Mouse (Mus musculus) liver, embryonic 14.5 days (tissue): ENCODE measurements at regions not wholly inside any gene's neighbourhood (a gene's known extent, or its start where the extent isn't known, plus 50 kb on each side); places are given as distances from the start of the nearest gene placed in this dataset.

Experiments used
- CTCF ChIP-seq: IDR thresholded peaks from 2 replicates; pipeline ENCODE4 v1.5.1; 2016; ENCODE audit warnings: antibody characterized with exemption, low read depth, control low read depth
- EP300 ChIP-seq: IDR thresholded peaks from 2 replicates; pipeline ENCODE4 v1.6.1; 2016; ENCODE audit warnings: antibody characterized with exemption, low read depth

DNA sequence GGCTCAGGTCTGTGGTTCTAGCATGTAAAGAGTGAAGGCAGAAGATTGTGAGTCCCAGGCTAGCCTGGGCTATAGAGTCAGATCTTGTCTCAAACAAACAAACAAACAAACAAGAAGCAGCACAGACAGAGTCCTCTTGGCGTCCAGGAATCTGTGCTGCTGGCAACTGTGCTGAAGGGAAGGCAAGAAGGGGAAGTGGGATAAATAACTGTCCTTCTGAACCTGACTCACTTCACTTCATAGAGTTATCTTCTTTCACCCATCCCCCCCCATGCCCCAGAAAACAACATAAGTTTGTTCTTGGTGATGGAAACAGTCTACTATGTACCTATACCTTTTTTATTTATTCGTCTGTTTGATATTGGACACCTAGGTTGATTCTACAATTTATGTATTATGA, 200.8 kb upstream of the Pde3a start:
- no peak for TF ChIP-seq CTCF
- TF ChIP-seq EP300 = no peak
